In genomic region chr17:6595776-6596497, GRCm38 (mm10) we compare ENCODE assay signal across 8 mouse cellular contexts. TPM values are rescaled to one million over a fixed set of nuclear protein-coding genes. Genes with fewer than 3 reads are reported as not detected.
DNase-seq lines count a peak whose midpoint lies in the region; ATAC-seq and TF ChIP-seq lines count a peak whose summit lies in the region.
"Not testable (repeated sequence)": the region's sequence is repeated elsewhere in the genome, so short reads cannot be mapped to it uniquely, and the experiment has no call there.

No protein-coding gene starts in this region.

- not testable (repeated sequence) for H3K4me2 ChIP-seq in liver, postnatal 0 days (ENCODE audit: low read depth, low read length); stomach, embryonic 15.5 days

- TF ChIP-seq CTCF in liver, postnatal 0 days (IDR thresholded peaks at IDR 0.05; ENCODE audit: low read depth) = not testable (repeated sequence)

- H3K27ac ChIP-seq in liver, postnatal 0 days (ENCODE audit: low read depth); stomach, embryonic 15.5 days: not testable (repeated sequence)

- 39% methylated on average over 7 of the region's 15 CpGs for WGBS in liver, postnatal 0 days (ENCODE audit: insufficient replicate concordance)
- WGBS in stomach, embryonic 15.5 days = 22% methylated on average over 10 of the region's 15 CpGs

- not testable (repeated sequence) for TF ChIP-seq EP300 in liver, postnatal 0 days (IDR thresholded peaks at IDR 0.05; ENCODE audit: low read depth)

- intact Hi-C loops in heart, postnatal 25 days (cut with DNase I) = not testable (repeated sequence)

- not testable (repeated sequence) for H3K27me3 ChIP-seq in liver, postnatal 0 days (ENCODE audit: insufficient read depth, low read length); stomach, embryonic 15.5 days (replicated peaks)

- not testable (repeated sequence) for H3K9me3 ChIP-seq in liver, postnatal 0 days (ENCODE audit: low read length); stomach, embryonic 15.5 days

- H3K4me3 ChIP-seq in liver, postnatal 0 days (ENCODE audit: low read depth, low read length); stomach, embryonic 15.5 days (replicated peaks): not testable (repeated sequence)

- not testable (repeated sequence) for H3K9ac ChIP-seq in liver, postnatal 0 days (replicated peaks); stomach, embryonic 15.5 days

- H3K36me3 ChIP-seq in liver, postnatal 0 days (replicated peaks; ENCODE audit: insufficient read depth, low read length); stomach, embryonic 15.5 days: not testable (repeated sequence)

- ATAC-seq in liver, postnatal 0 days = peak; percentile 89
- ATAC-seq in stomach, embryonic 15.5 days (ENCODE audit: insufficient read depth, low FRiP score, low read depth) = peak; percentile 62

- DNase-seq in MN1 (ENCODE audit: low spot score) = peak; percentile 11
- peak; percentile 14 for DNase-seq in adrenal gland, postnatal 25 days
- DNase-seq in heart, adult 18-20 months = peak; percentile 75 to 77
- peak; percentile 48 for DNase-seq in heart, postnatal 25 days (ENCODE audit: low spot score)
- DNase-seq in liver, postnatal 0 days = not testable (repeated sequence)
- DNase-seq in lung, postnatal 36 days = peak; percentile 36
- DNase-seq in thymus, postnatal 25 days = peak; percentile 86

- H3K4me1 ChIP-seq in liver, postnatal 0 days (ENCODE audit: insufficient read depth); stomach, embryonic 15.5 days: not testable (repeated sequence)

RNA-seq across cellular contexts. Expression of gene Dynlt1c, which starts 5.5 kb away (rescaled TPM):
- total RNA-seq in adrenal gland, postnatal 25 days (2021) = 14.6 and 21.0 TPM in 2 replicates
- 1 to 10 TPM; 1.0 to 2.2 TPM for total RNA-seq in heart, adult 18-20 months (2021)
- total RNA-seq in heart, postnatal 25 days (2021) = 1 to 10 TPM; 3.8 to 4.2 TPM
- polyA plus RNA-seq in liver, postnatal 0 days (2015; fragmentation: Nextera tagmentation; extraction: Ambion mirVana) = 6.7 and 7.0 TPM in 2 replicates
- 42.7 and 44.3 TPM in 2 replicates for polyA plus RNA-seq in stomach, embryonic 15.5 days (2015; fragmentation: Nextera tagmentation; extraction: Ambion mirVana)

RNA-seq across cellular contexts. Expression of gene Dynlt1f, which starts 59.8 kb away (rescaled TPM):
- total RNA-seq in adrenal gland, postnatal 25 days (2021) = 77.7 and 153 TPM in 2 replicates
- total RNA-seq in heart, adult 18-20 months (2021) = 10 to 100 TPM; 36.8 to 40.4 TPM
- total RNA-seq in heart, postnatal 25 days (2021) = 10 to 100 TPM; 50.6 to 59.2 TPM
- polyA plus RNA-seq in liver, postnatal 0 days (2015; fragmentation: Nextera tagmentation; extraction: Ambion mirVana) = 52.8 and 54.5 TPM in 2 replicates
- 226 and 249 TPM in 2 replicates for polyA plus RNA-seq in stomach, embryonic 15.5 days (2015; fragmentation: Nextera tagmentation; extraction: Ambion mirVana)
